Mouse (Mus musculus) brain, adult 2 months (tissue): ENCODE data around the gene Smu1.
"Not testable (repeated sequence)": the region's sequence is repeated elsewhere in the genome, so short reads cannot be mapped to it uniquely, and the experiment has no call there.

Experiments
- DNase-seq: peaks from one replicate; pipeline ENCODE4 v3.0.0; 2011; ENCODE audit warnings: low read depth, low spot score

The Smu1 gene

GRCm38 (mm10) chr4:40757780-40758420 is at the start of gene Smu1:
Smu1 (minus strand) TSS chr4:40757923.
- peak; percentile 99 for DNase-seq

GRCm38 (mm10) chr4:40807382-40807781 is 49.7 kb upstream of the Smu1 start:
- DNase-seq = no peak

GRCm38 (mm10) chr4:40805401-40805800 is 47.7 kb upstream of the Smu1 start:
- DNase-seq = no peak

GRCm38 (mm10) chr4:40802787-40803186 is 45.1 kb upstream of the Smu1 start:
- DNase-seq = no peak

GRCm38 (mm10) chr4:40801908-40802307 is 44.2 kb upstream of the Smu1 start:
- no peak for DNase-seq

- no peak for DNase-seq
These were observed 43.1 kb upstream of the Smu1 start for GRCm38 (mm10) chr4:40800873-40801272.

DNA sequence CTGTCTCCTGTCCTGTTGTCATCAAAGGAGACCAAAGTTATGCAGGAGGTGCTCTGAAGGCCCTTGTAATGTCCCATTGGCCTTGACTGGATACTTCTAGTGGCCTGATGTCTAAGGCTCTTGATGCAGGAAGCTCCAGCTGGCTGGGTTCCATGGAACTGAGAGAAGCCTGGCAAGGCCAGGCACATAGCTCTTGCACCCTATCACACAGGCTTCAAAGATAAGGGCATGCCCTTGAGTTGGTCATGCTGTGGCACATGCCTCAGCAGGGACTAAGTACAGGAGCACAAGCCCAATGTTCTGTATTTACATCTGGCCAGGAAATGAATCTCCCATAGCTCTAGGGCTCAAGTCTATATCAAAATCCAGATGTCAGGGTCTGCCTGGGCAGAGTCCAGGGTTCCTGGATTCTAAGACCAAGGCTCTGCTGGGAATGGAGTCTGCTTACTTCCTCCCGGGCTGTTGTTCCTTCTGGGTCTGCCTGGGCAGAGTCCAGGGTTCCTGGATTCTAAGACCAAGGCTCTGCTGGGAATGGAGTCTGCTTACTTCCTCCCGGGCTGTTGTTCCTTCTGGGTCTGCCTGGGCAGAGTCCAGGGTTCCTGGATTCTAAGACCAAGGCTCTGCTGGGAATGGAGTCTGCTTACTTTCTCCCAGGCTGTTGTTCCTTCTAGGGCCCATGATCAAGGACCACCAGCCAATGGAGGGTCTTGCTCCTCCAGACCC is 41.3 kb upstream of the Smu1 start:
- DNase-seq = not testable (repeated sequence)

GRCm38 (mm10) chr4:40795761-40796160 is 38.0 kb upstream of the Smu1 start:
- DNase-seq = no peak

DNA sequence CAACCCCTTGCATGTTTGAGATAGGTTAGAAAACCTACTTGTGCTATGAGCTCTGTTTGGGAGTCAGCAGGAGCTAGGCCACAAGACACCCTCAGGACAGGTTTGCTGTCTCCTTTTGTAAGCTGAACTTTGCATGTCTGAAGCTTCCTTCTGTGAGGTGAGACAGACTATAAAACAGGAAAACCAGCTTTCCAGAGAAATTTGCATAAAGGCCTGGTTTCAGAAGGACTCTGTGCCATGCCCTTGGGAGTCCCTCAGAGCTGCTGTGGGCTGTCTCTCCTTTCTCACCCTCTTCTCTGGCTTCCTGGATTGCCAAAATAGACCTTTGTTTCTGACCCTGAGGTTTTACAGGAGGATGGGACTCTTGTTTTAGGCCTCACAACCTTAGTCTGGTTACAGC is 36.6 kb upstream of the Smu1 start:
- no peak for DNase-seq

DNA sequence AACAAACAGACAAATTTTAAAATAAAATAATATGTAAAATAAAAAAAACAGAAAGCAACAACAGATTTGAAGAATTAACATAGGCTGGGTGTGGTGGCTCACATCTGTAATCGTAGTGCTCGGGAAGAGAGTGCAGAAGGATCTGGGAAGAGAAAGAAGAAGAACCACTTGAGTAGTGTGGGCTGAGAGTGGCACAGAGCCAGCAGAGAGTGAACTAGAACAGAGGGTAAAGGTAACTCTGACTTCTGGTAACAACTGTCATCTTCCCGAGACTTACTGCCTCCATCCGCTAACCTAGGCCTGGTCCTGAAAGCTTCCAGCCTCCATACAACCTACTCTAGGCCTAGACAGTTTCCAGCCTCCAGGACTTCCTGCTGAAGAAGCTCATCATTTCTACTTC is 33.5 kb upstream of the Smu1 start:
- DNase-seq = no peak

- DNase-seq = no peak
These were observed 28.9 kb upstream of the Smu1 start for GRCm38 (mm10) chr4:40786578-40786977.

GRCm38 (mm10) chr4:40785620-40786166 is 28.0 kb upstream of the Smu1 start:
- DNase-seq = no peak

DNA sequence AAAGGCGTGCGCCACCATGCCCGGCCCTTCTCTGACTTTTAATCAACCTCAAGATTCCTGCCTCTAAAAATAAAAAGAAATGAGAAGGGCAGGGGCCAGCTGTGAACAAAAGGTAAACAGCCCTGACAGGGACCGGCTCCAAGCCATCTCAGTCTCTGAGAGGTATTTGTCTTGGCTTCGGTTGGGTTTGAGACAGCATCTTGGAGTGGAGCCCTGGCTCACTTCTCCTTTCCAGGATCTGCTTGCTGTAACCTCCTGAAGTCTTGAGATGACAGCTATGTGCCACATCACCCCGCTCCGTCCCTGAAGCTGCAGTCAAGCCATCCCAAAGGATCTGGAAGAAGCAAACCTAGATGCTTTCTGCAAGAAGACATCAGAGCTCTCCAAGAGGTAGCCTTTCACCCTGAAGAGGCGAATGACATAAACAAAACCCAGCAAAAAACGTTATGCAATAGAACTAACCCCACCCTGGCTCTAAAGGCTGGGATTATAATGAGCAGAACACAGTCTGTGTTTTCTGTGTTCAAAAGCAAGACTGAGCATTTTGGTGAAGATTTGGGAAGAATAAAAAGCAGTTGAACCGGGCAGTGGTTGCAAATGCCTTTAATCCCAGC is 26.9 kb upstream of the Smu1 start:
- DNase-seq = no peak

GRCm38 (mm10) chr4:40783049-40783448 is 25.3 kb upstream of the Smu1 start:
- DNase-seq = no peak

GRCm38 (mm10) chr4:40781797-40782495 is 24.2 kb upstream of the Smu1 start:
- no peak for DNase-seq

DNA sequence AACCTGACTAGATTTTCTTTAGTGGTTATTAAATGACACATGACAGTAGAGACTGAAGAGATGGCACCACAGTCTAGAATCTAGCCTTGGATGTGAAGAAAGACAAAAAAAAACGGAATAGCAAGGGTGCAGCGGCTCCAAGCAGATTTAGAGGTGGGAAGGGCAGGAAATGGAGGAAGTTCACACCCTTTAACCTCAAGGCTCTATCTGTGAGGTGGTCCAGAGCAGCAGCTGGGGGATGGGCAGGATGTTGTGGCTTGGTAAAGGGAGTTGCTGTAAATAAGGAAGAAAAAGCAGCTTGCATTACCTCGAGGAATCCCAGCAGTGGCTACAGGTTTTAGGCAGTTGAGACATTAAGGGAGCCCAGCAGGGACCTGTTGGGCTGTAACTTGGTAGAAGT is 23.4 kb upstream of the Smu1 start:
- DNase-seq = no peak

DNA sequence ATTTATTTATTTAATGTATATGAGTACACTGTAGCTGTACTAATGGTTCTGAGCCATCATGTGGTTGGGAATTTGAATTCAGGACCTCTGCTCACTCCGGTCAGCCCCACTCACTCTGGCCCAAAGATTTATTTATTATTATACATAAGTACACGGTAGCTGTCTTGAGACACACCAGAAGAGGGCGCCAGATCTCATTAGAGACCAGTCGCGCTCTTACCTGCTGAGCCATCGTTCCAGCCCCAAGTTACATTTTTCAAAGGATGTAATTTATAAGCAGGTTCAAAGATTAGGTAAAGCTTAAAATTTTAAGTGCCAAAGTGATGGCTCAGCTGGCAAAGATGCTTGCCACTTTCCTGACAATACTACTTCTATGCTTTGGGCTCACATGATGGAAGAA is 20.9 kb upstream of the Smu1 start:
- peak; percentile 30 for DNase-seq

DNA sequence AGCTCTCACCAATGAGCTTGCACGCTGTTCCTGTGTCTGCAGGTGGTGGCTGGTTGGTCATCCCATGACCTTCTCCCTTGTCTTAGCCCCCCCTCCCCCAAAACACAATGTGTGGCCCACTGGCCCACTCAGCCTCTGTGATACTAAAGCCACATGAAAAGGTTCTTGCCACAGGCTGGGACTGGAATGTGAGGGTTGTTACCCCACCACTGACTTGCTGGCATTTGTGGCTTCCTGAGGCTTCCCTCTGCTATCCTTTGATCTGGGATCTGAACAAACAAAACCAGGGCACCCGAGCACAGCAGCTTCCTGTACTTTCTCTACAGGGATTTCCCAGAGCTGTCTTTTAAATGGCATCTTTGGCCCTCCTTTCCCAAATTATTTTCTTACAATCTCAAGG is 19.4 kb upstream of the Smu1 start:
- DNase-seq = no peak

DNA sequence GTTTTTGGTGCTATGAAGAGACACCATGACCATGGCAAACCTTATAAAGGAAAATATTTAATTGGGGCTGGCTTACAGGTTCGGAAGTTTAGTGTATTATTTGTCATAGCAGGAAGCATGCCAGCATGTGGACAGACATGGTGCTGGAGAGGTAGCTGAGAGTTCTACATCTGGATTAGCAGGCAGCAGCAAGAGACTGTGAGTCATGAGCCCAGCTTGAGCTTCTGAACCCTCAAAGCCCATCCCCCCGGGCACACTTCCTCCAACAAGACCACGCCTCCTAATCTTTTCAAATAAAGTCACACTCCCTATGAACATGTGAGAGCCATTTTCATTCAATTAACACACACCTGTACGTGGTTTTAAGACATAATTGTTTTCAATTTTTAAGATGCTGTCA is 18.7 kb upstream of the Smu1 start:
- no peak for DNase-seq

DNA sequence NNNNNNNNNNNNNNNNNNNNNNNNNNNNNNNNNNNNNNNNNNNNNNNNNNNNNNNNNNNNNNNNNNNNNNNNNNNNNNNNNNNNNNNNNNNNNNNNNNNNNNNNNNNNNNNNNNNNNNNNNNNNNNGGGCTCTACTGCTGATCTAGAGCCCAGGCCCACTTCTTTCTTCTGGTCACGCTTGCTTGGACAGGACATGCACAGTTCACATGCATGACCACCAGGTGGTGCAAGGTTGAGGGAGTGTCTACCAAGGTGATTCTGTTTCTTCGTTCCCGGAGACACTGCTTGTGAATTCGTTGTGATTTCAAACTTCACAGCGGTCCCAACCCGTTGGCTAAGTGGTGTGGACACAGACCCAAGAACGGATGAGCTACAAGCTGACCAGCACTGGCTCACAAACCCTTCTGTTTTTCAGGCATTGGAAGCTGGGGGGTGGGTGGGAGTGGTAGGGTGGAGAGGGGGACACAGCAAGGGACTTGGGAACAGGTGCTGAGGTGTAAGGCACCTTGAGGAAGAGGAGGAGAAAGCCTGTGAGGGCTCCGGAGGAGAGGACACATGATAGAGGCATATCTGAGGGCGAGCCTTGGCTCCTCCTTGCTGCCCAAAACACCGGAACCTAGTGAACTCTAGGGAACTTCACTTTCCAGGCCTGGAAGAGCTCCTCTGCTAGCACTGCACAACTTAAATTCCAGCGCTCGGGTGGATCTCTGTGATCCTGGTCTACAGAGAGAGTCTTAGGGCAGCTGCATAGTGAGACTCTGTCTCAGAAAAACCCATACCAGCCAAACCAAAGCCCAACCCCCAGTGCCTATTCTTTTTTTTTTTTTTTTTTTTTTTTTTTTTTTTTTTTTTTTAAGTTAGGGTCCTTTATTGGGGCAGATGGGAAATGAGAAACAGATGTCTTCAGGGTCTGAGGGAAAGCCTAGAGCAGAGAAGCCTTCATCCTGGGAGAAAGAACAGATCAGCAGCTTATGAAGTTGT is 16.8 kb upstream of the Smu1 start:
- peak; percentile 80 for DNase-seq

- no peak for DNase-seq
These were observed 2.2 kb upstream of the Smu1 start for GRCm38 (mm10) chr4:40759876-40760275.
